Mouse (Mus musculus): ENCODE results near the gene Urgcp. TPM values are rescaled to one million over a fixed set of nuclear protein-coding genes. Genes with fewer than 3 reads are reported as not detected.
A peak's percentile ranks its signal among the peaks of the same experiment; 100 is the strongest.

The Urgcp gene
- total RNA-seq, 2 experiments from 2014 or later: 74.4 to 80.6 TPM

- no peak for DNase-seq (ENCODE audit: low spot score in 2 of 2)
Measured at GRCm38 (mm10) chr11:5715630-5716105, 46.5 kb downstream of the Urgcp start, which contains the start of gene Mrps24. Gene Mrps24, minus strand, starts transcription at chr11:5715680.

DNA sequence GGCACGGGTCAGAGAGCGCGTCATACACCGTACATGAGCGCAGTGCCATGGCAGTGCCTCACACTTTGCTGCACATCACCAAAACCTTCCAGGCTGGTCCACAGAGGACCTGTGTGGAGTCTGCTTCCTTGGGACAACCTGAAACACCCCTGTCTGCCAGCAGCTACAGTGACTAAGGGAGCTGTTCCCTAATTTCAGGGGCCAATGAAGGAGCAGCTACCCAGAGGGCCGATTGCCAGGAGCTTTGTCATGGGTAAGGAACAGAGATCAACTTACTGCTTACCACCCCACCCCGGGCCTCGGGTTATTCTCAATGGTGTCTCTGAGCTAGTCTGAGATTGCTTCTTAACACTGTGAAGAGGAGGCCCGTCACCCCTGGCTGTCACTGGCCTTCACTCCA is 47.0 kb downstream of the Urgcp start:
- no peak for DNase-seq (ENCODE audit: low spot score in 2 of 2)

- peak; percentile 73 to 86 for DNase-seq (ENCODE audit: low spot score in 2 of 2)
Measured at GRCm38 (mm10) chr11:5707530-5708353, 54.4 kb downstream of the Urgcp start.

GRCm38 (mm10) chr11:5706874-5707529 is 55.2 kb downstream of the Urgcp start:
- peak in 1 of 2 experiments; percentile 28 for DNase-seq (ENCODE audit: low spot score in 2 of 2)

- DNase-seq (ENCODE audit: low spot score in 2 of 2): no peak
Measured at GRCm38 (mm10) chr11:5705972-5706371, 56.2 kb downstream of the Urgcp start.

- no peak for DNase-seq (ENCODE audit: low spot score in 2 of 2)
Measured at GRCm38 (mm10) chr11:5703341-5703740, 58.8 kb downstream of the Urgcp start.

- no peak for DNase-seq (ENCODE audit: low spot score in 2 of 2)
Measured at GRCm38 (mm10) chr11:5702957-5703332, 59.2 kb downstream of the Urgcp start.

GRCm38 (mm10) chr11:5702271-5702956 is 59.8 kb downstream of the Urgcp start:
- DNase-seq (ENCODE audit: low spot score in 2 of 2): no peak

DNA sequence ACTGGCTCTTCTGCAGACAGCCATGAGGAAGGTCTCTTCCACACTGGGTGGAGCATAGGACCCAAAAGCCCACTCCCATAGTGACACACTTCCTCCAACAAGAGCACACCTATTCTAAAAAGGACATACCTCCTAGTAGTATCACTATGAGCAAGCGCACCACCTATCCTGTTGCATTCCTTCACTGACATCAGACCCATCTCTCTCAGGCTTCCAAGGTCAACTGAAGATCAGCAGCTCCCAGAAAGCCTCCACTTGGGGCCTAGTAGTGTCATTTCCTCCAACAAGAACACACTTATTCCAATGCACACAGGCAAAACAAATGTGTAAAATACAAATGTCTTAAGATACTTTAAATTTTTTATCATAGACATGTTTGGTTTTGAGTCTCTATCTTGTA is 60.4 kb downstream of the Urgcp start:
- DNase-seq (ENCODE audit: low spot score in 2 of 2): no peak

GRCm38 (mm10) chr11:5701300-5701699 is 60.9 kb downstream of the Urgcp start:
- no peak for DNase-seq (ENCODE audit: low spot score in 2 of 2)

DNA sequence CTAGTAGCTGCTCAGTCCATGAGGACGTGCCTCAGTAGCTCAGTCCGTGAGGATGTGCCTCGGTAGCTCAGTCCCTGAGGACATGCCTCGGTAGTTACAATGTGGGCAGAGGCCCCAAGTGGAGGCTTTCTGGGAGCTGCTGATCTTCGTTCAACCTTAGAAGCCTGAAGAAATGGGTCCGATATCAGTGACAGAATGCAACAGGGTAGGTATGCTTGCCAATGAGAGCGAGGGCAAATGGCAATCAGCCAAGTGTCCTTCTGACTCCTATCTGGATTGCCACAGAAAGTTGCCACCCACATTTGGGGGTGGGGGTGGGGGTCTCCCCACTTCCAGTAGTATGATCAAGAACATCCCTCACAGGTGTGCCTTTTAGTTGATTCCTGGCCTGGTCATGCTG is 61.4 kb downstream of the Urgcp start:
- no peak for DNase-seq (ENCODE audit: low spot score in 2 of 2)

GRCm38 (mm10) chr11:5691775-5692174 is 70.4 kb downstream of the Urgcp start:
- peak in 1 of 2 experiments; percentile 67 for DNase-seq (ENCODE audit: low spot score in 2 of 2)

- DNase-seq (ENCODE audit: low spot score in 2 of 2): no peak
Measured at GRCm38 (mm10) chr11:5684283-5684682, 77.9 kb downstream of the Urgcp start.

GRCm38 (mm10) chr11:5682541-5682940 is 79.6 kb downstream of the Urgcp start:
- no peak for DNase-seq (ENCODE audit: low spot score in 2 of 2)

Other genes starting within 250 kb of the Urgcp start
- gene Xbp1, start 241.7 kb downstream of the Urgcp start, total RNA-seq (2021): 100 to 1,000 TPM; 112 to 114 TPM
- 10 to 100 TPM; 19.0 to 20.8 TPM for gene Ccdc117, start 220.2 kb downstream of the Urgcp start, total RNA-seq (2021)
- gene Ankrd36, start 192.7 kb downstream of the Urgcp start, total RNA-seq (2021): not detected
- 10 to 100 TPM; 65.6 to 69.6 TPM for gene Mrps24, start 46.7 kb downstream of the Urgcp start, total RNA-seq (2021)
- gene Dbnl, start 26.1 kb upstream of the Urgcp start, total RNA-seq (2021): 10 to 100 TPM; 76.9 to 81.5 TPM
- 10 to 100 TPM; 11.6 to 17.7 TPM for gene Pgam2, start 41.4 kb upstream of the Urgcp start, total RNA-seq (2021)
- 10 to 100 TPM in 1 of 2 experiments, 1 to 10 TPM in 1; 9.6 to 11.0 TPM for gene Polm, start 75.6 kb upstream of the Urgcp start, total RNA-seq (2021)
- gene Aebp1, start 99.6 kb upstream of the Urgcp start, total RNA-seq (2021): 1 to 10 TPM; 9.1 to 9.2 TPM
- gene Pold2, start 115.9 kb upstream of the Urgcp start, total RNA-seq (2021): 10 to 100 TPM; 25.9 to 26.6 TPM
- not detected for gene Myl7, start 136.4 kb upstream of the Urgcp start, total RNA-seq (2021)
- 1 to 10 TPM; 1.9 to 3.4 TPM for gene Gck, start 187.7 kb upstream of the Urgcp start, total RNA-seq (2021)
- 10 to 100 TPM; 69.3 to 71.0 TPM for gene Ykt6, start 193.3 kb upstream of the Urgcp start, total RNA-seq (2021)

All from layer of hippocampus, adult 18-20 months (tissue).